In genomic region chr13:9019713-9020112, GRCm38 (mm10) we compare ENCODE assay signal across 26 mouse cellular contexts. TPM values are rescaled to one million over a fixed set of nuclear protein-coding genes. Genes with fewer than 3 reads are reported as not detected.
DNase-seq lines count a peak whose midpoint lies in the region; ATAC-seq and TF ChIP-seq lines count a peak whose summit lies in the region.
"Had no signal": no experiment of that assay in that cellular context is flagged by ENCODE, and none has a peak within 500 bp of the region (broad histone marks: within the 10 kb centered on the region; RNA-seq: fewer than 3 reads in every experiment).

No protein-coding gene starts in this region.

- H3K9me3 ChIP-seq in MEL (replicated peaks; ENCODE audit: insufficient read depth, low read length): no peaks in the 10 kb centered on the region
- H3K9me3 ChIP-seq in liver, embryonic 14.5 days (ENCODE audit: control insufficient read depth, low read length): no peaks in the 10 kb centered on the region
- H3K9me3 ChIP-seq: embryonic facial prominence, embryonic 13.5 days; forebrain, embryonic 10.5 days; G1E; heart, embryonic 10.5 days; heart, embryonic 15.5 days; hindbrain, embryonic 13.5 days had no signal

- no peak for TF ChIP-seq POLR2A in MEL (IDR thresholded peaks at IDR 0.05; ENCODE audit: control insufficient read depth in 1 of 2, insufficient read depth in 1 of 2, low read depth in 1 of 2, low read length in 2 of 2, poor library complexity in 1 of 2)

- 20% methylated on average over 4 of the region's 4 CpGs for WGBS in liver, embryonic 14.5 days (ENCODE audit: insufficient replicate concordance)

- peak overlapping the region; percentile 87 for H3K27ac ChIP-seq in MEL (ENCODE audit: control insufficient read depth, low read depth, low read length)
- peak overlapping the region; percentile 88 for H3K27ac ChIP-seq in liver, embryonic 14.5 days
- H3K27ac ChIP-seq: embryonic facial prominence, embryonic 13.5 days; forebrain, embryonic 10.5 days; gastrocnemius, adult 2 months; heart, embryonic 10.5 days; heart, embryonic 15.5 days; hindbrain, embryonic 13.5 days had no signal

- H3K4me2 ChIP-seq in liver, embryonic 14.5 days (ENCODE audit: low read depth): peak overlapping the region; percentile 65
- H3K4me2 ChIP-seq: embryonic facial prominence, embryonic 13.5 days; heart, embryonic 15.5 days; hindbrain, embryonic 13.5 days had no signal

- peak overlapping the region; percentile 29; the same call in 1 of the 2 replicates for H3K9ac ChIP-seq in MEL (ENCODE audit: control insufficient read depth, low read depth, low read length, poor library complexity, severe bottlenecking)
- H3K9ac ChIP-seq in liver, embryonic 14.5 days (replicated peaks): peak overlapping the region; percentile 38
- H3K9ac ChIP-seq: embryonic facial prominence, embryonic 13.5 days; heart, embryonic 15.5 days; hindbrain, embryonic 13.5 days had no signal

- H3K79me2 ChIP-seq in MEL (ENCODE audit: control insufficient read depth, insufficient read depth, low read length, poor library complexity): no peaks in the 10 kb centered on the region

- TF ChIP-seq EP300 in MEL (IDR thresholded peaks at IDR 0.05; ENCODE audit: low read depth in 1 of 2, low read length in 2 of 2): peak; percentile 27 to 64; a peak in 3 of 4 replicates
- TF ChIP-seq EP300 in liver, embryonic 14.5 days (IDR thresholded peaks at IDR 0.05; ENCODE audit: low read depth): no peak

- TF ChIP-seq RAD21 in MEL (IDR thresholded peaks at IDR 0.05; ENCODE audit: low read depth, low read length): no peak

- TF ChIP-seq CTCF in MEL (IDR thresholded peaks at IDR 0.05 in 2 of 3, conservative IDR thresholded peaks at IDR 0.05 in 1 of 3; ENCODE audit: control insufficient read depth in 1 of 3, insufficient read depth in 1 of 3, low read depth in 2 of 3, low read length in 3 of 3, poor library complexity in 1 of 3, severe bottlenecking in 1 of 3): no peak
- TF ChIP-seq CTCF in liver, embryonic 14.5 days (IDR thresholded peaks at IDR 0.05; ENCODE audit: low read depth): no peak

- H3K4me3 ChIP-seq in MEL (ENCODE audit: control insufficient read depth in 1 of 2, insufficient read depth in 1 of 2, low read depth in 2 of 2, low read length in 2 of 2): no peak overlapping the region
- no peak overlapping the region for H3K4me3 ChIP-seq in liver, embryonic 14.5 days (ENCODE audit: insufficient read depth in 1 of 2, low read depth in 2 of 2, low read length in 2 of 2)
- H3K4me3 ChIP-seq: embryonic facial prominence, embryonic 13.5 days; forebrain, embryonic 10.5 days; gastrocnemius, adult 2 months; heart, embryonic 10.5 days; heart, embryonic 15.5 days; hindbrain, embryonic 13.5 days had no signal

- DNase-seq in MEL (ENCODE audit: low read depth, low spot score) (peak; percentile 54), liver (peak; percentile 40)
- no peak for DNase-seq in liver, embryonic 14.5 days (ENCODE audit: low read depth in 3 of 3, low spot score in 3 of 3)
- DNase-seq in testis, postnatal 10 days (ENCODE audit: low spot score): no peak
- no peak for DNase-seq in ovary, postnatal 36 days (ENCODE audit: low spot score)
- DNase-seq: adrenal gland, postnatal 14 days; B cell, adult 2 months; cerebellum, adult 11-12 months; cerebellum, adult 9-11 months; cerebellum, postnatal 36 days; gastrocnemius, adult 2 months; gastrocnemius, postnatal 36 days; heart, adult 11 months; heart, postnatal 14 days had no signal

- peak; percentile 55; the same call in 1 of the 2 replicates for ATAC-seq in liver, embryonic 14.5 days (ENCODE audit: insufficient read depth)
- ATAC-seq in megakaryocyte-erythroid progenitor cell, adult 5-6 weeks (replicated peaks; ENCODE audit: low FRiP score, low TSS enrichment, poor library complexity, severe bottlenecking): 0 out of 2 replicates have a peak, but pooled peaks have one; percentile 4
- ATAC-seq in megakaryocyte progenitor cell, adult 5-6 weeks (replicated peaks; ENCODE audit: poor library complexity): no peak
- ATAC-seq: activated CD4-positive, CD25-positive, alpha-beta regulatory T cell, adult 4 months; CD4-positive, CD25-positive, alpha-beta regulatory T cell, adult 4 months; forebrain, embryonic 14.5 days; Patski had no signal

- peaks cover 12 to 33% of the 10 kb centered on the region in 2 experiments for H3K4me1 ChIP-seq in MEL (ENCODE audit: control insufficient read depth in 1 of 2, insufficient read depth in 2 of 2, low read length in 2 of 2)
- H3K4me1 ChIP-seq in liver, embryonic 14.5 days (replicated peaks; ENCODE audit: control insufficient read depth in 2 of 2, insufficient read depth in 2 of 2, low read length in 1 of 2): peaks cover 49 to 51% of the 10 kb centered on the region in 2 experiments
- H3K4me1 ChIP-seq: embryonic facial prominence, embryonic 13.5 days; heart, embryonic 15.5 days; hindbrain, embryonic 13.5 days had no signal

- H3K36me3 ChIP-seq in MEL (ENCODE audit: control insufficient read depth in 1 of 2, insufficient read depth in 2 of 2, low read length in 2 of 2): peaks cover 0 to 37% of the 10 kb centered on the region in 2 experiments; a peak in 2 of 4 replicates
- no peaks in the 10 kb centered on the region for H3K36me3 ChIP-seq in liver, embryonic 14.5 days (replicated peaks; ENCODE audit: control insufficient read depth, insufficient read depth, low read depth)
- H3K36me3 ChIP-seq: embryonic facial prominence, embryonic 13.5 days; forebrain, embryonic 10.5 days; G1E; heart, embryonic 10.5 days; heart, embryonic 15.5 days; hindbrain, embryonic 13.5 days had no signal

- no peaks in the 10 kb centered on the region for H3K27me3 ChIP-seq in MEL (ENCODE audit: control insufficient read depth in 1 of 2, insufficient read depth in 2 of 2, low read length in 2 of 2)
- H3K27me3 ChIP-seq in liver, embryonic 14.5 days (ENCODE audit: control insufficient read depth, insufficient read depth, low read length): no peaks in the 10 kb centered on the region
- H3K27me3 ChIP-seq: embryonic facial prominence, embryonic 13.5 days; heart, embryonic 15.5 days; hindbrain, embryonic 13.5 days; Patski had no signal

TF ChIP-seq in MEL, 35 proteins besides CTCF, POLR2A, EP300 and RAD21:
- TF ChIP-seq GATA1 (IDR thresholded peaks at IDR 0.05; ENCODE audit: low read depth, low read length): peak; percentile 37; the same call in 1 of the 2 replicates
- no peak for TF ChIP-seq CHD1 (IDR thresholded peaks at IDR 0.05; ENCODE audit: low read depth, low read length)
- 0 out of 2 replicates have a peak, but pooled peaks have one; percentile 38 for TF ChIP-seq ETS1 (IDR thresholded peaks at IDR 0.05; ENCODE audit: low read depth, low read length)
- TF ChIP-seq POLR2AphosphoS5 (IDR thresholded peaks at IDR 0.05; ENCODE audit: borderline replicate concordance, low read depth, low read length): no peak
- TF ChIP-seq MYC (IDR thresholded peaks at IDR 0.05; ENCODE audit: low read depth, low read length): peak; percentile 76
- TF ChIP-seq MAX (IDR thresholded peaks at IDR 0.05; ENCODE audit: low read length): peak; percentile 70; the same call in 1 of the 2 replicates
- no peak for TF ChIP-seq ZKSCAN1 (IDR thresholded peaks at IDR 0.05; ENCODE audit: low read depth, low read length)
- TF ChIP-seq KAT2A (conservative IDR thresholded peaks at IDR 0.05; ENCODE audit: low read depth, low read length): no peak
- TF ChIP-seq MXI1 (IDR thresholded peaks at IDR 0.05; ENCODE audit: low read depth, low read length): peak; percentile 35; the same call in 1 of the 2 replicates
- no peak for TF ChIP-seq MEF2A (IDR thresholded peaks at IDR 0.05; ENCODE audit: extremely low read depth, insufficient replicate concordance, low read depth, low read length, poor library complexity, severe bottlenecking)
- TF ChIP-seq ELF1 (IDR thresholded peaks at IDR 0.05; ENCODE audit: low read depth, low read length): no peak
- no peak for TF ChIP-seq SIN3A (IDR thresholded peaks at IDR 0.05; ENCODE audit: low read length)
- peak; percentile 34; the same call in 1 of the 2 replicates for TF ChIP-seq TAL1 (IDR thresholded peaks at IDR 0.05; ENCODE audit: low read length)

RNA-seq across cellular contexts. Expression of gene Gtpbp4, which starts 23.8 kb away (rescaled TPM):
- total RNA-seq in MEL (2012; rRNA removed): 154 and 162 TPM in 2 replicates
- polyA plus RNA-seq in MEL (2012; ENCODE audit: insufficient read depth in 1 of 2, insufficient read length in 2 of 2, low read depth in 1 of 2, low replicate concordance in 2 of 2, missing spikeins in 1 of 2): 100 to 1,000 TPM; 121 to 172 TPM
- 7.2 and 14.8 TPM in 2 replicates for polyA plus RNA-seq in liver, embryonic 14.5 days (2012; rRNA removed)
- polyA plus RNA-seq in liver, embryonic 14.5 days (2014; fragmentation: Nextera tagmentation; extraction: Ambion mirVana): 37.1 and 41.9 TPM in 2 replicates
- total RNA-seq in megakaryocyte-erythroid progenitor cell, adult 5-6 weeks (2014; fragmentation: Nextera tagmentation): 91.9 and 100 TPM in 2 replicates
- 177 and 213 TPM in 2 replicates for total RNA-seq in megakaryocyte-erythroid progenitor cell, adult 5-6 weeks (2017)
- 120 and 127 TPM in 2 replicates for total RNA-seq in megakaryocyte progenitor cell, adult 5-6 weeks (2015)
- total RNA-seq in megakaryocyte progenitor cell, adult 5-6 weeks (2017): 135 and 165 TPM in 2 replicates

Comparison
In these comparisons a context has a peak if more than half of its experiments do, and no peak if none do; other contexts are left out.
1. DNase-seq: peak in MEL (single experiment) and liver (single experiment); none in liver, embryonic 14.5 days (0 of 3), testis, postnatal 10 days (single experiment) and ovary, postnatal 36 days (single experiment).